Mouse (Mus musculus): Measurements from ENCODE around the gene Amz1.

DNA sequence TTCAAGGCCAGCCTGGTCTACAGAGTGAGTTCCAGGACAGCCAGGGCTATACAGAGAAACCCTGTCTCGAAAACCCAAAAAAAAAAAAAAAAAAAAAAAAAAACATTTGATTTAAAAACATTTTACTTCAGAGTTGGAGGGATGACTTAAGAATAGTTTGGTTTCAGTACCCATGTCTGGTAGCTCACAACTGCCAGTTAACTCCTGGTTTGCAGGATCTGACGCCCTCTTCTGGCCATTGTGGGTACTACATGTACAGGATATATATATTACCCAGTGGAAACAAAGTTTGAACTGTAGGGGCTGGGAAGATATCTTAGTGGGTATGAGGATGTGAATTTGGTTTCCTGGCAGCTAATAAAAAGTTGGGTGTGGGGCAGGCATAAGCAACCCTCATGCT, 27.0 kb downstream of the Amz1 start:
- TF ChIP-seq CTCF (IDR thresholded peaks at IDR 0.05; ENCODE audit: low read depth, low read length) (peak; percentile 55), POLR2A (IDR thresholded peaks at IDR 0.05; ENCODE audit: extremely low read depth, insufficient read depth, low read length) (no peak)
